Mouse (Mus musculus) adrenal gland, postnatal 10 days (tissue): Measurements from ENCODE around the gene Pkp1. TPM values are rescaled to one million over a fixed set of nuclear protein-coding genes. Genes with fewer than 3 reads are reported as not detected.

Source experiments
- DNase-seq: peaks from one replicate; pipeline ENCODE4 v3.0.0; 2021; ENCODE audit warnings: mixed read lengths
- total RNA-seq, 2 experiments: library from RNA; stranded (reverse); gene quantifications; 2 replicates each; pipeline ENCODE4 v1.2.3; 2021

Gene Pkp1
- total RNA-seq, 2 experiments from 2014 or later: not detected

DNA sequence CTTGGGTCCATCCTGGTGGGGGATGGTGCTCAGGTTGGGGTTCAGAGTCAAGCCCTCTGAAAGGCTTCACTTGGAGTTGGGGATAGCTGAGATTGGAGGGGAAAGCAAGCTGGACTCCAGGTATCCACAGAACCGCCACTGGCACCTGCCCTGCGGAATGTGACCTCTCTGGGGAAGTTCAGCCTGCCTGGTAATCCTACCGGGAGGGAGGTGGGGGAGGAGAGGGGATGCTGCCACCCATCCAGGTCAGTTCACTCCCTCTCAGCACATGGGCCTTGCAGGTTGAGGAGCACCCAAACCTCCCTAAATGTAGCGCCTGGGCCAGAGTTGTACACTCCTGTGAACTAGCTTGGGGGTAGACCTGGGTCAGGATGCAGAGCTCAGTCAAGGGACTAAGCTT is 62.9 kb downstream of the Pkp1 start:
- no peak for DNase-seq

DNA sequence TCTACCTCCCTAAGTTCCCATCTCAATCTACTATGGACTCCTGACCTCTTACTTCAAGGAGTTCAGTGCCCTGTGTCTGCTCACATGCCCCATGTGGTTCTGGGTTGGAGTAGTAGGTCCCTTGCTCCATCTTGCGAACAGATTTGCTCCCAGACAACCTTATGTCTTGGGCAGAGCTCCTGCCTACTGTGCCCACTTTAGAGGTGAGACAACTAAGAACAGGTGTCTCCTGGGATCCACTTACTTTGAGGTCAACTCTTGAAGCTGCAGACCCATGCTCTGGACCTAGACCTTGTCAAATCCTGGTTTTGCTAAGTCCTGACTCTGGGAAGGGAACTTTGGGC is 63.7 kb downstream of the Pkp1 start:
- DNase-seq: no peak

DNA sequence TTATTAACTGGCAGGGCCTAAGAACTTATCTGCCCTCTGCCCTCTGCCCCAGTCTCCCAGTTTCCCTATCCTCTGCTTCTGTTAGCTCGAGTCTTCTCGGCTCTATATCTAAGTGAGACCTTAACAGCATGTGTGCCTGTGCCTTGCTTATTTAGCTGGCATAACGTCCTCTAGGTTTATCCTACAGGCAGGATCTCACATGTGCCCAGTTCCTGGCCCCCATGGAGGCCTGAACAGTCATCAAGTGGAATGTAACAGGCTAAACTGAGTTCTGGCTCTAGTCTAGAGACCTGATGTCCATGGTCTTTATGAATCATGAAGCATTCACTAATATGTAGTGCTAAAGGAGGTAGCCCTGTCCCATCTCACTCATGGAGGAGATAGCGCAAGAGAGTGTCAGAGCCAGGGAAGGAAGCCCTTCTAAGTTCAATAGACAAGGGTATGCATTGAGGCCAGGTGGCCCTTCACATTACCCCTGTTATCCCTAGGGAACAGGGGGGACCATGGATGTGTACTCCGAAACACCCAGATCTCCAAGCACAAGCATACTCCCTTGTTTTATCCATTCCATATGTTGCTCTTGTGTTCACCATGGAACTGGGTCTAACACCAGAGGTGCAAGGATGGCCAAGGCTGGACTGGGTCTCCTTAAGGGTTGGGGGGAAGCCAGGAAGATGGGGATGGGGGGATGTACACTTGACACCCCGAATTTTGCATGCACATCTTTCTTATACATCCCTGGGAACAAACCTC is 64.2 kb downstream of the Pkp1 start:
- no peak for DNase-seq

DNA sequence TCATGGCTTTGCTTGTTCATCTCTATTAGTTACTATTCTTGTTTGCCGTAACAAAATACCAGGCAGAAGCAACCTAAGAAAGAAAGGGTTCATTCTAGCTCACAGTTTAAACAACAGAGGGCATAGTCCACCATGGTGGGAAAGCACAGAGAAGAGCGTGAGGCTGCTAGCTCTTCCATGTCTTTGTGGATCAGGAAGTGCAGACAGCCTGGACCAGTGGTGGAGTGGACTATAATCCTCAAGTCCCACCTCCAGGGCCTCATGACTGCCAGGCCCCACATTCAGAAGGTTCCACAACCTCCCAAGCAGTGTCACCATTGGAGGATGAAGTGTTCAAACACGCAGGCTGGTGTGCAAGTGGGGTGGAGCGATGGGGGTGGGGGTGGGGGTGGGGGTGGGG is 65.8 kb downstream of the Pkp1 start:
- no peak for DNase-seq

GRCm38 (mm10) chr1:135852044-135852756 is 66.8 kb downstream of the Pkp1 start:
- no peak for DNase-seq

DNA sequence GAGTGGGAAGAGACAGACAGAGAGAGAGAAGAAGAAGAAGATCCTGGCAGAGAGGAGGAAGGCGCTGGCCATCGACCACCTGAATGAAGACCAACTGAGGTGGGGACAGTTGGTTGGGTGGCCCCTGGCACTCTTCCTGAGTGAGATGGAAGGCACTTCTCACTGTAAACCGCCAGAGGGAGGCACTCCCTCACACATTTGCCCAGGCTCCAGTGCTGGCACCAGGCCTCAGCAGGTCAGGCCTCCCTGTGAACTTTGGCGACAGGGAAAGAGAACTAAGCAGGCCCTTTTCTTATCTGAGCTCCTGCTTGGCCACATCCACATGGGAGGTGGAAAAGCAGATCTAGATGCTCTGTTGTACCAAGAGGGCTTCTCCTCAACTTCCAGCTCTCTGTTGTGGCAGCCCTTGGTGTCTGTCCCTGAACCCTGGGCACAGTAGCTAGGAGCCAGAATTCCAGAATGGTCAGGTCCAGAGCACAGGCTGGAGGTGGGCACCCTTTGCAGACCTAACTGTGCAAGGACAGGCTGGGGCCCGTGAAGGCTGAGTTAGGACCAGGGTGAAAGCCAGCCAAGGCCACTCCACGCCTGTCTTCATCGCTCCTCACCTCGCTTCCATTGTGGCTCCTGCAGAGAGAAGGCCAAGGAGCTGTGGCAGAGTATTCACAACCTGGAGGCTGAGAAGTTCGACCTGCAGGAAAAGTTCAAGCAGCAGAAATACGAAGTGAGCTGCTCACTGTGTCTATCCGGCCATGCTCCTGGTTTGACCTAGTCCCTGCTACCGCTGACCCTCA is 68.1 kb downstream of the Pkp1 start:
- peak; percentile 71 for DNase-seq

- no peak for DNase-seq
These were observed 71.2 kb downstream of the Pkp1 start for GRCm38 (mm10) chr1:135847611-135848351.

- peak; percentile 51 for DNase-seq
These were observed 71.9 kb downstream of the Pkp1 start for GRCm38 (mm10) chr1:135847139-135847562.

- DNase-seq: no peak
These were observed 72.4 kb downstream of the Pkp1 start for GRCm38 (mm10) chr1:135846632-135847031.

- DNase-seq: no peak
These were observed 74.5 kb downstream of the Pkp1 start for GRCm38 (mm10) chr1:135844481-135844880.

DNA sequence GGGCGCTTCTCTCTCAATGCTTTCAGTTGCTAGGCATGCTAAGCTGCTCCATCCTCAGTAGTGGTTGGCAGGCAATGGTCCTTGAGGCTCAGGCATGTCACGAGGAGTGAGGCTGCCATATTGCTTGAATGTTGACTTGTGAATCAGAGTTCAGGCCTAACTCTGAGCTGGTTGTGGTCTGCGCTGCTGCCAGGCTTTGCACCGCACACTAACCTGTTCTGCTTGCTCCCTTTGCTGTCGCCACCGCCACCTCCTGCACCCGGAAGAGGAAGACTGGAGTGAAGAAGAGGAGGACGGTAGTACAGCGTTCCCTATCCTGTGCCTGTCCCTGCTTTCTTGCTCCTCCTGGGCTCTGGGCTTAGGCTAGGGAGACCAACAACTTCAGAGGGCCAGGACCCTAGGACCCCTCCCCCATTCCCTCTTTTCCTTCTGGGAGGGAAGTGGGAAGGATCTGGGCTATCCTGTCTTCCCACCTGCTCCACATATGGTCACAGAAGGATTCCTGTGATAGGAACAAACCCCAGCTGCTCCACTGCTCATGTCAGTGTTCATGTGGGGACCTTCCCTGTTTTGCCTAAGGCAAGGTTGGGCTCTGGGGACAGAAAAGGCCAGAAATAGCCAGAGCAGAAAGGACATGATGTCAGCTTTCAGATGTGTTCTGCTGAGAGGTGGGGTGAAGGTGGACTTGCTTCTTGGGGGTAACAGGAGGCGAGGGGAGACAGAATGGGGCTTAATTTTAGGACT is 75.3 kb downstream of the Pkp1 start:
- no peak for DNase-seq

DNA sequence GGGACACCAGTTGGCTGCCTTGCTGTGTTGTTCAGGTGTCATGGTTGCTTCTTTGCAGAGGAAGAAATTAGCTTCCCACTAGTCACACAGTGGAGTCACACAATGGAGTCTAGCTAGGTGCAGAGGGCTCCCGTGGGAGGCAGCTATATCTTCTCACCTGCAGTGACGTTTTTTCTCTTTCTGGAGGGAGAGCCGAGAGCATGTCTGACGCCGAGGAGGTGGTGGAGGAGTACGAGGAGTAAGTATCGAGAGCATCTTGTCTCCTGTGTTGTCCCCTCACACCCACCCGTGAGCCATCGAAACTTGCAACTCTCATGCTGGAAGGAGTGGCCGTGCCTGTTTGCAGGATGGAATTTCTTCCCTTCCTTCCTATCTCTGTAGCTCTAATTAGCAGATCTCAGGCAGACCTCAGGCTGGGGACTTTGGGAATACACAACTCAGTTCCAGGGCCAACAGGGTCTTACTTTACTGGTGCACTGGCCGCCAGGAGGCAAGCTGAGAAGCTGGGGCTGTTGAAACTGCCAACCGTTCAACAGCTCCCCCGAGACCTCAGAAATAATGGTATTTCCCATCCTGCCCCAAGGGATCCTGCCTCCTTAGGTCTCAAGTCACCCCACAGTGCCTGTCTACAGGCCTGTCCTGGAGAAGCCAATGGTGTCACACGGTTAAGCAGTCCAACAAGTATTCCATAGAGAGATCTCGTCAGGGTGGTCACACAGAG is 78.2 kb downstream of the Pkp1 start:
- no peak for DNase-seq

- no peak for DNase-seq
These were observed 79.9 kb downstream of the Pkp1 start for GRCm38 (mm10) chr1:135839065-135839464.

- no peak for DNase-seq
These were observed 80.4 kb downstream of the Pkp1 start for GRCm38 (mm10) chr1:135838626-135839025.

- DNase-seq: no peak
These were observed 83.1 kb downstream of the Pkp1 start, which contains the start of gene Tnnt2 for GRCm38 (mm10) chr1:135835716-135836483. Gene Tnnt2, plus strand, starts transcription at chr1:135836354.

DNA sequence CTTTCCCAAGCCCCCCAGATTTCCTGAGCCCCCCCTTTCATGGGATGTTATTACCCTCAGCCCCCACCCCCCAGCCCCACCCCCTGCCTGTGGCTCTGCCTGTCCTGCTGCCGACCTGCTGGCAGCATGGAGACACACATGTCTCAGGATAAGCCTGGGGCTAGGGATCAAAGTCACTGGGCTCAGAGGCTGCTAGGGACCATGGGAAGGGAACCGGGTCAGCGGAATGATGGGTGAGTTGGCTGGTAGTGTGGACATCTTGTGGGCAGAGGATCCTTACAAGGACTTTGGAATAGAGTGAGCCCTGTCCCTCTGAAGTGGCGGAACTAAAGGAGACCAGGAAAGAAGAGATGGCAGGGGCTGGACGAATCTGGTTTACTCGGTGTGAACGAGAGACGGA is 84.0 kb downstream of the Pkp1 start:
- no peak for DNase-seq

DNA sequence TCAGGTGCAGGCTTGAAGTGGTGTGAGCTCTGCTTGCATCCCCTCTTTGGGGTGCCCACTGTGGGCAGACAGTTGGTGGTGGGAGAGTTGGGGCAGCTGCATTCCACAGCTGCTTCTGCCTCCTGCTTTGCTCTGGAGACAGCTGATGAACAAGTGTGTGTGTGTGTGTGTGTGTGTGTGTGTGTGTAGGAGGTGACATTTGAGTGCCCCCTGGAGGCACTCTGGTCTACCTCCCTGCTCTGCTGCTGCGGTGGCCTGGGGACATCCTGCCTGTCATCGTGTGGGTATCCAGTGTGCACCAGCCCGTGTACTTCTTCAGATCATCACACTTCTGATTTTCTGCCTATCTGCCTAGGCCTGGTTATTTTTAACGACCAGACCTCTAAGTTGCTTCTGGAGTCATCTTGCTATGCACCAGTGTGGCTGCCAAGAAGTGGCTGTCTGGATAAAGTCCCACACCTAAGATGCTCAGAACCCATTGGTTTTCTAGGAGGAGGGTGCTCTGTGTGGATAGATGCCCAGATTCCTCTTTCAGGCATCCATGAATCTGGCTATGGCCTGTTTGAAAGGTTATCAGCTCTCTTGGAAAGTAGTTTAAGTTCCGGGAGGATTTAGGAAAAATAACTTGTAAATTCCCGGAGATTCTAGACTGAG is 84.7 kb downstream of the Pkp1 start:
- DNase-seq: no peak

- peak; percentile 47 for DNase-seq
These were observed 90.1 kb downstream of the Pkp1 start for GRCm38 (mm10) chr1:135828918-135829317.

- DNase-seq: no peak
These were observed 97.2 kb downstream of the Pkp1 start for GRCm38 (mm10) chr1:135821780-135822179.
